ENCODE assay signal across 9 mouse cellular contexts in the genomic region with DNA sequence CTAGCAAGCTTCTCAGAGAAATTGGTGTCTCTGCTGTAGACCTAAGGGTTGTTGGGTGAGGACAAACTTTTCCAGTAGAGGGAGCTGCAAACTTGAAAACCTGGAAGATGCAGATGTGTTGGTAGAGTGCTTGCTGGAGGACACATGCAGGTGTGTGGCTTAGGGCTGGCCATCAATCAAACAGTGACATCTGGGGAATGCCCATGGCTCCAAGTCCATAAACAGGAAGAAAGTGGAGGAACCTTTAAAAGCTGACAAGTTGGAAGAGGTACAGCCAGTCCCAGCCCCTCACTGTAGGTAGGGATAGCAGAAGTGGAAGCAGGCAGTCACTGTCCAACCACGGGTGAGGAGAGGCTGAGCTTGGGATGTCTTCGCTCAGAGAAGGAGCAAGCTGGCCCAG. TPM values are rescaled to one million over a fixed set of nuclear protein-coding genes. Genes with fewer than 3 reads are reported as not detected.
DNase-seq lines count a peak whose midpoint lies in the region; ATAC-seq and TF ChIP-seq lines count a peak whose summit lies in the region.
"Had no signal": no experiment of that assay in that cellular context is flagged by ENCODE, and none has a peak within 500 bp of the region (broad histone marks: within the 10 kb centered on the region; RNA-seq: fewer than 3 reads in every experiment).

No protein-coding gene starts in this region.

- no peaks in the 10 kb centered on the region for H3K27me3 ChIP-seq in heart, embryonic 14.5 days (ENCODE audit: control insufficient read depth, insufficient read depth, low read length)
- peaks cover 8% of the 10 kb centered on the region for H3K27me3 ChIP-seq in C2C12 (ENCODE audit: control insufficient read depth, insufficient read depth, insufficient read length)
- H3K27me3 ChIP-seq: limb, embryonic 15.5 days had no signal

- no peak overlapping the region for H3ac ChIP-seq in C2C12 (ENCODE audit: control insufficient read depth, insufficient read length, low read depth)

- no peak overlapping the region for H3K27ac ChIP-seq in heart, embryonic 14.5 days (replicated peaks in 1 of 2; ENCODE audit: control insufficient read depth in 1 of 2, insufficient read depth in 1 of 2, low read depth in 2 of 2, low read length in 2 of 2)
- H3K27ac ChIP-seq: limb, embryonic 15.5 days had no signal

- H3K36me3 ChIP-seq in heart, embryonic 14.5 days (ENCODE audit: control insufficient read depth, insufficient read depth, low read length): no peaks in the 10 kb centered on the region
- H3K36me3 ChIP-seq in C2C12 (ENCODE audit: control insufficient read depth, insufficient read depth): no peaks in the 10 kb centered on the region
- H3K36me3 ChIP-seq: limb, embryonic 15.5 days had no signal

- H3K4me3 ChIP-seq in heart, embryonic 14.5 days (ENCODE audit: control insufficient read depth in 1 of 2, insufficient read depth in 1 of 2, low read depth in 1 of 2, low read length in 2 of 2): no peak overlapping the region
- no peak overlapping the region for H3K4me3 ChIP-seq in C2C12 (ENCODE audit: insufficient read depth, poor library complexity, severe bottlenecking)
- H3K4me3 ChIP-seq: limb, embryonic 15.5 days had no signal

- H3K4me1 ChIP-seq in heart, embryonic 14.5 days (ENCODE audit: control insufficient read depth in 2 of 2, insufficient read depth in 2 of 2, low read length in 2 of 2): no peaks in the 10 kb centered on the region
- H3K4me1 ChIP-seq: limb, embryonic 15.5 days had no signal

- 69% methylated on average over 2 of the region's 2 CpGs for WGBS in heart, embryonic 14.5 days

- H3K4me2 ChIP-seq in heart, embryonic 14.5 days (ENCODE audit: low read length): no peak overlapping the region
- H3K4me2 ChIP-seq: limb, embryonic 15.5 days had no signal

- H3K9me3 ChIP-seq in heart, embryonic 14.5 days (ENCODE audit: control insufficient read depth, low read length): 0 out of 2 replicates have a peak, but pooled peaks cover 4% of the 10 kb centered on the region
- H3K9me3 ChIP-seq: limb, embryonic 15.5 days had no signal

- no peaks in the 10 kb centered on the region for H3K79me3 ChIP-seq in C2C12 (ENCODE audit: low read depth)

- intact Hi-C loops in left cerebral cortex, postnatal 25 days (cut with DNase I): loop anchor here (1.0 kb wide), 1 partner anchor 59 kb away; no protein-coding TSS in a partner anchor

- ATAC-seq in heart, embryonic 14.5 days (ENCODE audit: insufficient number of reproducible peaks, insufficient read depth, low FRiP score, low read depth): 0 out of 2 replicates have a peak, but pooled peaks have one; percentile 47

- no peak overlapping the region for H3K9ac ChIP-seq in heart, embryonic 14.5 days (ENCODE audit: low read length)
- H3K9ac ChIP-seq: limb, embryonic 15.5 days had no signal

- no peaks in the 10 kb centered on the region for H3K79me2 ChIP-seq in C2C12 (ENCODE audit: control insufficient read depth, insufficient read depth)

- DNase-seq in heart, adult 8-10 months (ENCODE audit: low spot score): no peak
- peak; percentile 56 for DNase-seq in adrenal gland, postnatal 14 days
- DNase-seq in induced T-regulatory cell, adult 2 months (ENCODE audit: low read depth): peak; percentile 68
- peak; percentile 61 to 68 for DNase-seq in left cerebral cortex, postnatal 25 days (ENCODE audit: low spot score in 2 of 2)
- peak; percentile 27 for DNase-seq in skeletal muscle tissue, adult 2 months (ENCODE audit: low read depth, low spot score)
- DNase-seq in cerebellum, adult 11 months: no peak

- TF ChIP-seq CTCF in C2C12 (IDR thresholded peaks at IDR 0.05; ENCODE audit: control insufficient read depth, insufficient read depth, insufficient read length): peak; percentile 13

TF ChIP-seq in C2C12, 6 proteins besides CTCF, POLR2A, EP300 and RAD21:
- no peak for TF ChIP-seq MYOD1 (IDR thresholded peaks at IDR 0.05; ENCODE audit: control insufficient read depth, insufficient read length, low read depth)
- no peak for TF ChIP-seq FOSL1 (IDR thresholded peaks at IDR 0.05; ENCODE audit: insufficient read depth, low read length, poor library complexity, severe bottlenecking)
- TF ChIP-seq USF1 (IDR thresholded peaks at IDR 0.05; ENCODE audit: low read depth): no peak
- TF ChIP-seq MAX (IDR thresholded peaks at IDR 0.05): no peak
- no peak for TF ChIP-seq CEBPB (IDR thresholded peaks at IDR 0.05; ENCODE audit: low read depth)
- no peak for TF ChIP-seq MYOG (IDR thresholded peaks at IDR 0.05; ENCODE audit: control insufficient read depth, extremely low read depth, insufficient read length)

RNA-seq across cellular contexts. Expression of gene Heatr4, which starts 12.5 kb away (rescaled TPM):
- not detected in 2 replicates for polyA plus RNA-seq in heart, embryonic 14.5 days (2014; fragmentation: Nextera tagmentation; extraction: Ambion mirVana)
- not detected for total RNA-seq in heart, adult 8-10 months (2022)
- polyA plus RNA-seq in C2C12 (2012; fragmentation: generic; extraction: Trizol): not detected
- total RNA-seq in adrenal gland, postnatal 14 days (2021): not detected in 2 replicates
- not detected for total RNA-seq in left cerebral cortex, postnatal 25 days (2021)
- polyA plus RNA-seq: limb, embryonic 15.5 days had no signal

RNA-seq across cellular contexts. Expression of gene Acot2, which starts 15.5 kb away (rescaled TPM):
- 79.5 and 81.2 TPM in 2 replicates for polyA plus RNA-seq in heart, embryonic 14.5 days (2014; fragmentation: Nextera tagmentation; extraction: Ambion mirVana)
- total RNA-seq in heart, adult 8-10 months (2022): 100 to 1,000 TPM; 102 to 134 (median 110) TPM
- 2.6 TPM for polyA plus RNA-seq in C2C12 (2012; fragmentation: generic; extraction: Trizol)
- 31.7 and 39.1 TPM in 2 replicates for total RNA-seq in adrenal gland, postnatal 14 days (2021)
- total RNA-seq in left cerebral cortex, postnatal 25 days (2021): 10 to 100 TPM in 1 of 2 experiments, 1 to 10 TPM in 1; 9.5 to 12.5 TPM

RNA-seq across cellular contexts. Expression of gene Riox1, which starts 21.7 kb away (rescaled TPM):
- polyA plus RNA-seq in heart, embryonic 14.5 days (2014; fragmentation: Nextera tagmentation; extraction: Ambion mirVana): 7.8 and 9.2 TPM in 2 replicates
- 1 to 10 TPM; 4.3 to 5.9 (median 4.7) TPM for total RNA-seq in heart, adult 8-10 months (2022)
- 18.7 TPM for polyA plus RNA-seq in C2C12 (2012; fragmentation: generic; extraction: Trizol)
- 13.8 and 15.0 TPM in 2 replicates for total RNA-seq in adrenal gland, postnatal 14 days (2021)
- total RNA-seq in left cerebral cortex, postnatal 25 days (2021): 10 to 100 TPM; 16.6 to 19.0 TPM

RNA-seq across cellular contexts. Expression of gene Acot1, which starts 37.2 kb away (rescaled TPM):
- polyA plus RNA-seq in heart, embryonic 14.5 days (2014; fragmentation: Nextera tagmentation; extraction: Ambion mirVana): 30.0 and 31.9 TPM in 2 replicates
- 10 to 100 TPM; 29.0 to 59.1 (median 44.3) TPM for total RNA-seq in heart, adult 8-10 months (2022)
- 0.41 TPM for polyA plus RNA-seq in C2C12 (2012; fragmentation: generic; extraction: Trizol)
- 8.0 and 20.7 TPM in 2 replicates for total RNA-seq in adrenal gland, postnatal 14 days (2021)
- total RNA-seq in left cerebral cortex, postnatal 25 days (2021): 10 to 100 TPM; 10.3 to 13.8 TPM

RNA-seq across cellular contexts. Expression of gene Numb, which starts 50.4 kb away (rescaled TPM):
- polyA plus RNA-seq in heart, embryonic 14.5 days (2014; fragmentation: Nextera tagmentation; extraction: Ambion mirVana): 29.9 and 31.8 TPM in 2 replicates
- total RNA-seq in heart, adult 8-10 months (2022): 10 to 100 TPM; 27.6 to 36.5 (median 29.3) TPM
- polyA plus RNA-seq in C2C12 (2012; fragmentation: generic; extraction: Trizol): 11.2 TPM
- total RNA-seq in adrenal gland, postnatal 14 days (2021): 40.7 and 47.3 TPM in 2 replicates
- total RNA-seq in left cerebral cortex, postnatal 25 days (2021): 10 to 100 TPM; 68.3 to 74.5 TPM

Comparison
In these comparisons a context has a peak if more than half of its experiments do, and no peak if none do; other contexts are left out.
1. DNase-seq: peak in adrenal gland, postnatal 14 days (single experiment), induced T-regulatory cell, adult 2 months (single experiment), left cerebral cortex, postnatal 25 days (2 of 2) and skeletal muscle tissue, adult 2 months (single experiment); none in heart, adult 8-10 months (single experiment) and cerebellum, adult 11 months (single experiment).